Mouse (Mus musculus) G1E (cell line): ENCODE data around the gene Rtp3. TPM values are rescaled to one million over a fixed set of nuclear protein-coding genes. Genes with fewer than 3 reads are reported as not detected.

Experiments used
- ATAC-seq: 2 replicates; pipeline ENCODE4 v1.8.0; 2016; ENCODE audit warnings: mild to moderate bottlenecking; ENCODE audit not compliant: insufficient number of reproducible peaks, poor library complexity, low FRiP score, severe bottlenecking; ENCODE audit errors: extremely low read depth
- DNase-seq: peaks from one replicate; pipeline ENCODE4 v3.0.0; 2012; ENCODE audit warnings: low spot score
- H3K27me3 ChIP-seq: 2 replicates; pipeline ENCODE4 v1.6.1; 2012; ENCODE audit warnings: mild to moderate bottlenecking, low read length, inconsistent platforms; ENCODE audit not compliant: insufficient read depth
- H3K36me3 ChIP-seq: replicated peaks from 2 replicates; pipeline ENCODE3; 2012; ENCODE audit warnings: mild to moderate bottlenecking, inconsistent platforms
- H3K4me1 ChIP-seq: 2 replicates; pipeline ENCODE4 v1.6.1; 2012; ENCODE audit warnings: low read depth, low read length, inconsistent platforms, mixed read lengths; ENCODE audit not compliant: insufficient read depth
- H3K4me3 ChIP-seq: 2 replicates; pipeline ENCODE4 v1.5.1; 2012; ENCODE audit warnings: low read depth, mild to moderate bottlenecking, inconsistent platforms, low read length, moderate library complexity, mixed read lengths
- H3K9me3 ChIP-seq: replicated peaks from 2 replicates; pipeline ENCODE4 v1.6.1; 2012; ENCODE audit warnings: inconsistent platforms
- CTCF ChIP-seq: IDR thresholded peaks from 2 replicates; pipeline ENCODE4 v1.5.1; 2012; ENCODE audit warnings: low read depth, low read length, inconsistent platforms, mixed read lengths
- GATA1 ChIP-seq: IDR thresholded peaks from 2 replicates; pipeline ENCODE4 v1.6.1; 2012; ENCODE audit warnings: borderline replicate concordance, low read length, inconsistent platforms, mixed read lengths
- GATA2 ChIP-seq: IDR thresholded peaks from 2 replicates; pipeline ENCODE4 v1.6.1; 2012; ENCODE audit warnings: low read depth, low read length, inconsistent platforms, borderline replicate concordance
- POLR2AphosphoS5 ChIP-seq: IDR thresholded peaks from 2 replicates; pipeline ENCODE4 v1.6.1; 2012; ENCODE audit warnings: low read depth, low read length, inconsistent platforms; ENCODE audit not compliant: insufficient replicate concordance
- TAL1 ChIP-seq: conservative IDR thresholded peaks from 2 replicates; pipeline ENCODE4 v1.6.1; 2012; ENCODE audit warnings: low read depth, low read length, inconsistent platforms, mixed read lengths
- polyA plus RNA-seq: library from polyadenylated mRNA; stranded (reverse); fragments of >175 nt; gene quantifications from 2 replicates; pipeline ENCODE4 v1.2.3, GENCODE M21; 2012
- total RNA-seq, 2 experiments: library from RNA; stranded (forward) in 1 of 2; stranded (reverse) in 1 of 2; fragments of 200-1000 nt in 1 of 2; fragments of >200 nt in 1 of 2; fragmentation: Nextera tagmentation in 1 of 2; gene quantifications; 2 replicates each; pipeline ENCODE4 v1.2.3; 2014 to 2017

Gene Rtp3
- total and polyA plus RNA-seq, 3 experiments = 0.16 TPM; not detected in 2

GRCm38 (mm10) chr9:110951397-110951796, 39.0 kb downstream of the Rtp3 start, which contains the start of gene Lrrc2:
Gene Lrrc2, plus strand, starts transcription at chr9:110951545.
- no peak within 1 kb of the TSS for H3K4me3 ChIP-seq
- H3K4me1 ChIP-seq = no peaks in the 10 kb centered on the region
- H3K27me3 ChIP-seq = peaks cover 37% of the 10 kb centered on the region
- ATAC-seq (no peak), DNase-seq (no peak)
- TF ChIP-seq TAL1 = no peak
- no peak for TF ChIP-seq GATA1
- TF ChIP-seq GATA2 = no peak
- TF ChIP-seq CTCF = no peak
- TF ChIP-seq POLR2AphosphoS5 = no peak
- H3K36me3 ChIP-seq = no peaks in the 10 kb centered on the region
- H3K9me3 ChIP-seq = no peaks in the 10 kb centered on the region

GRCm38 (mm10) chr9:110950109-110950508, 40.3 kb downstream of the Rtp3 start:
- Histone ChIP-seq H3K36me3 (no peaks in the 10 kb centered on the region), H3K4me1 (no peaks in the 10 kb centered on the region), H3K4me3 (no peak overlapping the region), H3K27me3 (peaks cover 39% of the 10 kb centered on the region), H3K9me3 (no peaks in the 10 kb centered on the region)
- DNase-seq (no peak), ATAC-seq (no peak)
- TF ChIP-seq TAL1 (no peak), GATA1 (no peak)

- H3K9me3 ChIP-seq = no peaks in the 10 kb centered on the region
- peaks cover 35% of the 10 kb centered on the region for H3K27me3 ChIP-seq
- H3K4me1 ChIP-seq = no peaks in the 10 kb centered on the region
- H3K36me3 ChIP-seq = no peaks in the 10 kb centered on the region
- TF ChIP-seq POLR2AphosphoS5 (no peak), GATA1 (no peak), CTCF (no peak), TAL1 (no peak), GATA2 (no peak)
- DNase-seq (no peak), ATAC-seq (no peak)
- no peak overlapping the region for H3K4me3 ChIP-seq
Measured at GRCm38 (mm10) chr9:110948813-110949310, 41.5 kb downstream of the Rtp3 start.

GRCm38 (mm10) chr9:110947900-110948299, 42.5 kb downstream of the Rtp3 start:
- no peak for DNase-seq
- no peak for ATAC-seq

GRCm38 (mm10) chr9:110947261-110947661, 43.1 kb downstream of the Rtp3 start:
- Histone ChIP-seq H3K36me3 (no peaks in the 10 kb centered on the region), H3K4me3 (no peak overlapping the region), H3K27me3 (peaks cover 29% of the 10 kb centered on the region), H3K9me3 (no peaks in the 10 kb centered on the region), H3K4me1 (no peaks in the 10 kb centered on the region)
- no peak for ATAC-seq
- no peak for TF ChIP-seq TAL1
- no peak for TF ChIP-seq GATA2
- TF ChIP-seq GATA1 = no peak
- no peak for TF ChIP-seq POLR2AphosphoS5
- no peak for TF ChIP-seq CTCF
- DNase-seq = no peak

More at GRCm38 (mm10) chr9:110947900-110948299, 42.5 kb downstream of the Rtp3 start:
- H3K9me3 ChIP-seq = no peaks in the 10 kb centered on the region
- H3K36me3 ChIP-seq = no peaks in the 10 kb centered on the region
- no peak overlapping the region for H3K4me3 ChIP-seq
- H3K4me1 ChIP-seq = no peaks in the 10 kb centered on the region
- peaks cover 30% of the 10 kb centered on the region for H3K27me3 ChIP-seq
- TF ChIP-seq GATA2 (no peak), TAL1 (no peak), GATA1 (no peak), POLR2AphosphoS5 (no peak), CTCF (no peak)

- no peaks in the 10 kb centered on the region for H3K9me3 ChIP-seq
- H3K36me3 ChIP-seq = no peaks in the 10 kb centered on the region
- TF ChIP-seq POLR2AphosphoS5 = no peak
- no peak for TF ChIP-seq TAL1
- TF ChIP-seq GATA1 = no peak
- TF ChIP-seq GATA2 = no peak
- peaks cover 25% of the 10 kb centered on the region for H3K27me3 ChIP-seq
- no peak overlapping the region for H3K4me3 ChIP-seq
- DNase-seq (no peak), ATAC-seq (no peak)
- no peaks in the 10 kb centered on the region for H3K4me1 ChIP-seq
Measured at GRCm38 (mm10) chr9:110946548-110947044, 43.8 kb downstream of the Rtp3 start.
